Mouse (Mus musculus) stomach, embryonic 14.5 days (tissue): ENCODE measurements at regions not wholly inside any gene's neighbourhood (a gene's known extent, or its start where the extent isn't known, plus 50 kb on each side); places are given as distances from the start of the nearest gene placed in this dataset.

ENCODE experiments used
- ATAC-seq: fragments of 200-750 bp; cut with Nextera tagmentation; 2 replicates; pipeline ENCODE4 v1.8.0; 2017; ENCODE audit warnings: low read depth, moderate TSS enrichment; ENCODE audit not compliant: insufficient number of reproducible peaks, insufficient read depth, low FRiP score
- H3K27ac ChIP-seq: fragments of 300-500 bp; sonication (generic); 2 replicates; pipeline ENCODE4 v1.5.1; 2014; ENCODE audit warnings: mild to moderate bottlenecking, low read length, moderate library complexity, mixed read lengths
- H3K27me3 ChIP-seq: fragments of 300-500 bp; sonication (generic); 2 replicates; pipeline ENCODE4 v1.6.1; 2014; ENCODE audit warnings: low read length, control low read depth, mixed read lengths; ENCODE audit not compliant: control insufficient read depth, insufficient read depth
- H3K36me3 ChIP-seq: fragments of 300-500 bp; sonication (generic); 2 replicates; pipeline ENCODE4 v1.6.1; 2014; ENCODE audit warnings: mild to moderate bottlenecking, control low read depth, low read length, moderate library complexity, mixed read lengths; ENCODE audit not compliant: control insufficient read depth, insufficient read depth
- H3K4me1 ChIP-seq: fragments of 300-500 bp; sonication (generic); 2 replicates; pipeline ENCODE4 v1.6.1; 2014; ENCODE audit warnings: low read length, control low read depth, mixed read lengths; ENCODE audit not compliant: control insufficient read depth, insufficient read depth
- H3K4me2 ChIP-seq: fragments of 300-500 bp; sonication (generic); replicated peaks from 2 replicates; pipeline ENCODE4 v1.6.1; 2014; ENCODE audit warnings: low read depth, low read length, control low read depth
- H3K4me3 ChIP-seq: fragments of 300-500 bp; sonication (generic); 2 replicates; pipeline ENCODE4 v1.5.1; 2014; ENCODE audit warnings: low read depth, low read length, control low read depth
- H3K9ac ChIP-seq: fragments of 300-500 bp; sonication (generic); replicated peaks from 2 replicates; pipeline ENCODE4 v1.6.1; 2014; ENCODE audit warnings: low read depth, mild to moderate bottlenecking, control low read depth, low read length, moderate library complexity, mixed read lengths
- H3K9me3 ChIP-seq: fragments of 300-500 bp; sonication (generic); 2 replicates; pipeline ENCODE4 v1.6.1; 2016; ENCODE audit warnings: low read depth, low read length, control low read depth; ENCODE audit not compliant: control insufficient read depth
- WGBS: fragments of 180-500 bp; shearing (Covaris S2); extraction: QIAGEN DNeasy Blood & Tissue Kit; methylation state at CpG from one replicate; pipeline ENCODE4 v1.1.7; 2014; 5-methylcytosine and 5-hydroxymethylcytosine counted together

- no peak overlapping the region for H3K9ac ChIP-seq
- H3K27ac ChIP-seq = no peak overlapping the region
- WGBS = 17% methylated on average over 15 of the region's 22 CpGs
- H3K4me2 ChIP-seq = no peak overlapping the region
- no peak for ATAC-seq
- no peaks in the 10 kb centered on the region for H3K9me3 ChIP-seq
- peaks cover 2% of the 10 kb centered on the region; the same call in 1 of the 2 replicates for H3K4me1 ChIP-seq
- H3K27me3 ChIP-seq = no peaks in the 10 kb centered on the region
- H3K4me3 ChIP-seq = no peak overlapping the region
- no peaks in the 10 kb centered on the region for H3K36me3 ChIP-seq
Observed at GRCm38 (mm10) chr9:61537316-61538189, 165.4 kb downstream of the Tle3 start.

DNA sequence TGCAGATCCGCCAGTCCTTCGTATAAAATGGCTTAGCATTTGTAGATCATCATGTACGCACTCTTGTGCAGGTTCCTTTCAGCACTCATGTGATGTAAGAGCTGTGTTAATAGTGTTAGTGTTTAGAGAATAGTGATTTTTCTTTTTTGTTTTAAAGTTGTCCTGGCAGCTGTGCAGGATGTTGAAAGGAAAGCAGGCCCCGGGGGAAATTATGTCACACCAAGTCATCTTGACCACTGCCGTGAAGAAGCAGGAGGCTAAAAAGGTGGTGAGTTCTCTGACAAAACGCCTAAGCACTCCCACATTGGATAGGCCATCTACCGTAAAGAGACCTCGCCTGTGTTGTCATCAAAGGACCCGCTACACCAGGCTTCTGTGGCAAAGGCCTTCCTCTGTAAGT lies 161.1 kb downstream of the Tle3 start:
- WGBS = 57% methylated on average over 9 of the region's 9 CpGs
- Histone ChIP-seq H3K27me3 (no peaks in the 10 kb centered on the region), H3K4me2 (no peak overlapping the region), H3K4me3 (no peak overlapping the region), H3K27ac (no peak overlapping the region), H3K36me3 (no peaks in the 10 kb centered on the region), H3K4me1 (peaks cover 2% of the 10 kb centered on the region; the same call in 1 of the 2 replicates), H3K9me3 (no peaks in the 10 kb centered on the region), H3K9ac (no peak overlapping the region)
- no peak for ATAC-seq

DNA sequence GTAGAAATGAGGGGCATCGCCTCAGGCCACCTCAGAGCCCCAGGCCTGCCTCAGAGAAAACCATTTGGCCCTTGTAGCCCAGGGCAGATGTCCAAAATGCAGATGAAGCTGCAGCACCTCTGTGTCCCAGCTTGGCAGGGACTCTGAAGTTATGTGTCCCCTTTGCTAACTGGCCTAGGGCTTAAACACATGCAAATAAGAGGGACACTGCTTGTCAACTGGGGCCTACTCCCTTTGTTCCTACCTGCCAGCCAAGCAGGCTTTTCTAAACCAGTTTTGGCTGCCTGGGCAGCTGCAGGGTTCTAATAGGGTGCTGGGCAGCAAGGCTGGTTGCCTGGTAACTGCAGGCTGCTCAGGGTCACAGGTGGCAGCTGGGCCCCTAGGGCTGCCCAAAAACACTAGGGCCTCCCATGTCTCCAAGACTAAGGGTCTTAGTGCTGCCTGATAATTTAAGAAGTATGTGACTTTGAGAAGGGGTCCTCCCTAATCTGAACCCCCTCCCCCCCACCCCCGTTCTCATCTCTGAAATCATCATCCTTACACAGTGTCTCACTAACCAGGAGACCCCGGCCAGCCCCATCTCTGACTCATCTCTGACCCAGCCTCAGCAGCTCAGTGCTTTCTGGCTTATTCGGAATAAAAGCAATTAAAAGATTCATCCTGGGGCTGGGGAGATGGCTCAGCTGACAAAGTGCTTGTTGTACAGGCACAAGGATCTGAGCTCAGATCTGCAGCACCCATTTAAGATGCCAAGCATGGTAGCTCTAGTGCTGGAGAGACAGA lies 158.3 kb downstream of the Tle3 start:
- no peaks in the 10 kb centered on the region for H3K4me1 ChIP-seq
- H3K4me2 ChIP-seq = no peak overlapping the region
- no peaks in the 10 kb centered on the region for H3K36me3 ChIP-seq
- ATAC-seq = 0 out of 2 replicates have a peak, but pooled peaks have one; percentile 14
- no peaks in the 10 kb centered on the region for H3K27me3 ChIP-seq
- 50% methylated on average over 4 of the region's 4 CpGs for WGBS
- H3K9ac ChIP-seq = no peak overlapping the region
- H3K9me3 ChIP-seq = no peaks in the 10 kb centered on the region
- H3K4me3 ChIP-seq = no peak overlapping the region
- H3K27ac ChIP-seq = no peak overlapping the region

DNA sequence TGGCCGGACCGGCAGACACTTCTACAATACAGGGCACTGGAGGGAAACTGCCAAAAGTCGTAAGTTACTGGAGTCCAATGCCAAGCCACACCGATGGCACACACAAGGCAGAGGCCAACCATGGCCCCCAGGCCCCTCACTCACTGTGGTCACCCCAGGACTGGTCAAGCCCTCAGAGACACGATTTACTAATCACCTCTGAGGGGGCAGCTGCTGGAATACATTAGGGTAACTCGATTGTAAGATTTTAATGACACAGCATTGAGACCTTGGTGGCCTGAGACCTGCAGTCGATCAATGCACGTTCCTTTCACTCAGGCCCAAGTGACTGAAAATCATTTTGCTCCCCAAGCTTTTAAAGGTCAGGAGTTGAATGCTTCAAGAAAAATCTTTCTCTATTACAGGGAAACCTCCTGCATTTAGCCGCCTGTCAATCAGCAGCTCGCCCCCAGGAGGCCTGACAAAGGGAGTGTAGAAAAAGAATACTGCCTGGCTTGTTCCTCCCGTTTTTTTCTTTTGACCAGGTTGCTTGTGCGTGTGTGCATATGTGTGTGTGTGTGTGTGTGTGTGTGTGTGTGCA lies 156.2 kb downstream of the Tle3 start:
- H3K27me3 ChIP-seq = no peaks in the 10 kb centered on the region
- H3K27ac ChIP-seq = no peak overlapping the region
- H3K9ac ChIP-seq = no peak overlapping the region
- H3K36me3 ChIP-seq = no peaks in the 10 kb centered on the region
- no peak overlapping the region for H3K4me3 ChIP-seq
- H3K4me1 ChIP-seq = no peaks in the 10 kb centered on the region
- H3K4me2 ChIP-seq = no peak overlapping the region
- WGBS = 63% methylated on average over 12 of the region's 12 CpGs
- H3K9me3 ChIP-seq = no peaks in the 10 kb centered on the region
- no peak for ATAC-seq

GRCm38 (mm10) chr9:61527491-61528056 lies 155.4 kb downstream of the Tle3 start:
- no peaks in the 10 kb centered on the region for H3K36me3 ChIP-seq
- 72% methylated on average over 5 of the region's 5 CpGs for WGBS
- H3K27ac ChIP-seq = no peak overlapping the region
- no peak overlapping the region for H3K9ac ChIP-seq
- H3K9me3 ChIP-seq = peaks cover 5% of the 10 kb centered on the region; the same call in 1 of the 2 replicates
- H3K4me3 ChIP-seq = no peak overlapping the region
- no peaks in the 10 kb centered on the region for H3K27me3 ChIP-seq
- no peaks in the 10 kb centered on the region for H3K4me1 ChIP-seq
- no peak for ATAC-seq
- H3K4me2 ChIP-seq = no peak overlapping the region

DNA sequence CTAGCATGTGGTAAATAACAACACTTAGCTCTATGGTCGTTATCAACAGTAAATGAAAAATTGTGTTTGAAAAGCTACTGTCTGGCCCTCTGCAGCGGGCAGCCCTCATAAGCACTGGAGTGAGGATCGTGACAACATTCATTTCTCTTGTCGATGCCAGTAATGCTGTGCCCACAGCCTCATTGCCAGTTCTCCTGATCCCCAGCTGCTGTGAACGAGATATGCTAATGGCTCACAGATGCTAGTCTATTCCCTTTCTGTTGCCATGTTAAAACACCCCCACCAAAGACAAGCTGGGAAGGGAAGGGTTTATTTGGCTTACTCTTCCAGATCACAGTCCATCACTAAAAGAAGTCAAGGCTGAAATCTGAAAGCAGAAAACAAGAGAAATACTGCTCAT lies 148.0 kb downstream of the Tle3 start:
- H3K27ac ChIP-seq = no peak overlapping the region
- H3K36me3 ChIP-seq = no peaks in the 10 kb centered on the region
- no peaks in the 10 kb centered on the region for H3K27me3 ChIP-seq
- no peaks in the 10 kb centered on the region for H3K4me1 ChIP-seq
- H3K9ac ChIP-seq = no peak overlapping the region
- no peak overlapping the region for H3K4me2 ChIP-seq
- H3K9me3 ChIP-seq = peaks cover 9% of the 10 kb centered on the region; the same call in 1 of the 2 replicates
- 85% methylated on average over 5 of the region's 5 CpGs for WGBS
- ATAC-seq = no peak
- no peak overlapping the region for H3K4me3 ChIP-seq

- Histone ChIP-seq H3K4me1 (no peaks in the 10 kb centered on the region), H3K9ac (no peak overlapping the region), H3K27ac (no peak overlapping the region), H3K4me3 (no peak overlapping the region), H3K9me3 (peaks cover 8% of the 10 kb centered on the region; the same call in 1 of the 2 replicates), H3K36me3 (no peaks in the 10 kb centered on the region), H3K4me2 (no peak overlapping the region), H3K27me3 (no peaks in the 10 kb centered on the region)
- WGBS = 85% methylated on average over 7 of the region's 7 CpGs
- ATAC-seq = no peak
Observed at GRCm38 (mm10) chr9:61517906-61518305, 145.7 kb downstream of the Tle3 start.

DNA sequence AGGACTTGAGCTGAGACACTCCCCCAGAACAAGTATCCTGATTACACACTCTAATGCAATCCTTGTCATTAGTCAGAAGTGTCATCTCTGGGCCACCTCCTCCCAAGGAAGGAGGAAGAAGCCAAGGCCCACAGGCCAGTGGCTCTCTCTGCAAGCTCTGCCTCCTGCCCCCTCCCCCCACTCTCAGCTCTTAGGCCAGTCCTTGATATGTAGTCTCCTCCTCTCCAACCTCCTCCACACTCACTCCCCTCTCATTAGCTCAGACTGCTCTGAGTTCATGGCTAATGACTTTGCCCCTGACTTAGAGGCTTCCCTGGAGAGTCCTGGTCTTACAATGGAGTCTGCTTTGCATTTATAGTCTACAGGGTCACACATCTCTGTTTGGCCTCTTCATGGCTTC lies 139.3 kb downstream of the Tle3 start:
- Histone ChIP-seq H3K27me3 (no peaks in the 10 kb centered on the region; the same call in 1 of the 2 replicates), H3K4me3 (no peak overlapping the region), H3K4me1 (peaks cover 6% of the 10 kb centered on the region; the same call in 1 of the 2 replicates), H3K9me3 (no peaks in the 10 kb centered on the region), H3K36me3 (no peaks in the 10 kb centered on the region), H3K4me2 (no peak overlapping the region), H3K9ac (no peak overlapping the region), H3K27ac (no peak overlapping the region)
- no peak for ATAC-seq
